ENCODE assay signal across 16 mouse cellular contexts in the genomic region with DNA sequence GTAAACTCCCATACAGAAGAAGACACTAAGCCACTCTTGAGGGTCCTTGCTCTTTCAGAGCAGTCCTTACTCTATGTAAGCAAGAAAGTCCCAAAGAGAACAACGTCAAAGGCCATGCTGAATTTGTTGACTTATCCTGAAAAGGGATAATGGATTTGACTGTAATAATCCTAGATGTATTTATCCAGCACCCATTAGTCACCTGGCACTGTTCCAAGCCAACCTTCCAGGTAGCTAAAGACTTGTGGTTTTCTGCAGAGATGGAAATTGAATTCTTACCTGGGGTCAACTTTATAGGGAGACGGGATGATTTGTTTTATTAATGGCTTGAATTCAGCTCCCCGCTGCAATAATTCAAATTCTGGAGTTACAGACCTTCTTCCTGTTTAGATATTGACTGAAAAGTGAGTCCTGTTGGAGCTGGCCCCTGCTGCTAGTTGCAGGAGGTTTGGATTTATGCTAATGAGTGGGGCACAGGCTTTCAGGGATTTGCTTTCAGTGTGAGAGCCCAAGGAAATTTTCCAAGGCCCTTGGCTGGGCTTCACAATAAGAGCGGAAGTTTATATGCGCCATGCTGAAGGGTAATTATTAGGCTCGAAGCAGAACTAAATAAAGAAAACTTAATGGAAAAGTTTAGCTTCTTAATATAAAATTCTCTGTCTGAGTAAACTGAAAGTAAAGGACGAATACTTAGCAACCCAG.
DNase-seq lines count a peak whose midpoint lies in the region; ATAC-seq and TF ChIP-seq lines count a peak whose summit lies in the region.
"Had no signal": no experiment of that assay in that cellular context is flagged by ENCODE, and none has a peak within 500 bp of the region (broad histone marks: within the 10 kb centered on the region; RNA-seq: fewer than 3 reads in every experiment).

No protein-coding gene starts in this region.

- H3K9me3 ChIP-seq in kidney, embryonic 16.5 days (ENCODE audit: low read length): no peaks in the 10 kb centered on the region
- no peaks in the 10 kb centered on the region for H3K9me3 ChIP-seq in forebrain, postnatal 0 days (ENCODE audit: low read length)
- no peaks in the 10 kb centered on the region for H3K9me3 ChIP-seq in neural tube, embryonic 15.5 days (replicated peaks)

- H3K4me1 ChIP-seq in kidney, embryonic 16.5 days (ENCODE audit: insufficient read depth, low read length): no peaks in the 10 kb centered on the region
- H3K4me1 ChIP-seq in forebrain, postnatal 0 days (ENCODE audit: insufficient read depth): no peaks in the 10 kb centered on the region
- no peaks in the 10 kb centered on the region for H3K4me1 ChIP-seq in neural tube, embryonic 15.5 days

- no peak overlapping the region for H3K27ac ChIP-seq in kidney, embryonic 16.5 days (ENCODE audit: low read length)
- no peak overlapping the region for H3K27ac ChIP-seq in forebrain, postnatal 0 days (ENCODE audit: low read depth, low read length)
- no peak overlapping the region for H3K27ac ChIP-seq in neural tube, embryonic 15.5 days (replicated peaks)
- H3K27ac ChIP-seq: gastrocnemius, adult 2 months had no signal

- no peak for ATAC-seq in kidney, embryonic 16.5 days (ENCODE audit: low FRiP score, low TSS enrichment)
- no peak for ATAC-seq in forebrain, postnatal 0 days
- no peak for ATAC-seq in neural tube, embryonic 15.5 days (ENCODE audit: low FRiP score)
- ATAC-seq: intestine, embryonic 16.5 days; lung, postnatal 0 days had no signal

- 54% methylated on average over 7 of the region's 7 CpGs for WGBS in kidney, embryonic 16.5 days
- WGBS in forebrain, postnatal 0 days: 22% methylated on average over 7 of the region's 7 CpGs
- WGBS in neural tube, embryonic 15.5 days: 55% methylated on average over 7 of the region's 7 CpGs

- H3K27me3 ChIP-seq in kidney, embryonic 16.5 days (ENCODE audit: insufficient read depth, low read length): no peaks in the 10 kb centered on the region
- no peaks in the 10 kb centered on the region for H3K27me3 ChIP-seq in forebrain, postnatal 0 days (ENCODE audit: insufficient read depth, low read length)
- no peaks in the 10 kb centered on the region for H3K27me3 ChIP-seq in neural tube, embryonic 15.5 days (replicated peaks)

- no peaks in the 10 kb centered on the region for H3K36me3 ChIP-seq in kidney, embryonic 16.5 days (ENCODE audit: insufficient read depth, low read length)
- H3K36me3 ChIP-seq in forebrain, postnatal 0 days (ENCODE audit: insufficient read depth): no peaks in the 10 kb centered on the region
- no peaks in the 10 kb centered on the region for H3K36me3 ChIP-seq in neural tube, embryonic 15.5 days
- H3K36me3 ChIP-seq: G1E had no signal

- no peak overlapping the region for H3K4me3 ChIP-seq in kidney, embryonic 16.5 days (ENCODE audit: low read length)
- no peak overlapping the region for H3K4me3 ChIP-seq in forebrain, postnatal 0 days (ENCODE audit: low read depth, low read length)
- H3K4me3 ChIP-seq in neural tube, embryonic 15.5 days (replicated peaks): no peak overlapping the region
- H3K4me3 ChIP-seq: gastrocnemius, adult 2 months had no signal

- intact Hi-C loops in left cerebral cortex, postnatal 4 days (cut with DNase I): no loop called here

- DNase-seq in embryo, embryonic 11 days: peak; percentile 31
- DNase-seq in embryo, embryonic 10 days (ENCODE audit: low spot score): no peak
- DNase-seq in kidney, postnatal 14 days: peak; percentile 0
- peak; percentile 31 for DNase-seq in R1 (ENCODE audit: low read depth, low spot score)
- DNase-seq in forebrain, postnatal 0 days: peak; percentile 9
- DNase-seq in left cerebral cortex, postnatal 4 days: no peak
- DNase-seq: cerebellum, adult 9-11 months; gastrocnemius, adult 2 months; liver; right cerebral cortex, postnatal 25 days; thymus, postnatal 25 days had no signal

- TF ChIP-seq CTCF in forebrain, postnatal 0 days (IDR thresholded peaks at IDR 0.05; ENCODE audit: low read depth): no peak

- H3K9ac ChIP-seq in kidney, embryonic 16.5 days (replicated peaks; ENCODE audit: low read length): no peak overlapping the region
- no peak overlapping the region for H3K9ac ChIP-seq in forebrain, postnatal 0 days
- H3K9ac ChIP-seq in neural tube, embryonic 15.5 days (replicated peaks): no peak overlapping the region

- H3K4me2 ChIP-seq in kidney, embryonic 16.5 days (replicated peaks; ENCODE audit: low read depth, low read length): no peak overlapping the region
- no peak overlapping the region for H3K4me2 ChIP-seq in forebrain, postnatal 0 days (ENCODE audit: low read depth)
- no peak overlapping the region for H3K4me2 ChIP-seq in neural tube, embryonic 15.5 days

Comparison
In these comparisons a context has a peak if more than half of its experiments do, and no peak if none do; other contexts are left out.
1. DNase-seq: peak in embryo, embryonic 11 days (single experiment), kidney, postnatal 14 days (single experiment), R1 (single experiment) and forebrain, postnatal 0 days (single experiment); none in embryo, embryonic 10 days (single experiment) and left cerebral cortex, postnatal 4 days (single experiment).